Mouse (Mus musculus) heart, postnatal 14 days (tissue): ENCODE measurements around the gene Pgc. TPM values are rescaled to one million over a fixed set of nuclear protein-coding genes. Genes with fewer than 3 reads are reported as not detected.

Experiments used
- DNase-seq, 2 experiments: peaks; one replicate each; pipeline ENCODE4 v3.0.0; 2021 to 2022
- intact Hi-C: fragments of 180-260 bp; cut with DNase I; formaldehyde crosslinking; loops from one replicate; pipeline ENCODE4 v1.15.1; 2025
- long read RNA-seq, 2 experiments: library from polyadenylated mRNA; stranded (forward); transcript quantifications; one replicate each; pipeline ENCODE4 v2.0.0; 2021
- total RNA-seq, 2 experiments: library from RNA; stranded (reverse); gene quantifications; 2 replicates each; pipeline ENCODE4 v1.2.3; 2021

The Pgc gene
- total RNA-seq, result not detected
- long read RNA-seq, experiment 1, result 0 reads
- long read RNA-seq, experiment 2, partial matches to known transcripts, result 2 of 2 reads
- long read RNA-seq, experiment 2, other reads (novel, unspliced or antisense), result 0 of 2 reads

- intact Hi-C loops, result no loop called here
- no peak for DNase-seq
Observed at GRCm38 (mm10) chr17:47726566-47726965, at the start of gene Pgc. Gene Pgc, plus strand, starts transcription at chr17:47726842.

- intact Hi-C loops, result loop anchor here (5.0 kb wide), 2 partner anchors 46 to 166 kb away; partner anchors contain the start of gene Usp49
- no peak for DNase-seq
Observed at GRCm38 (mm10) chr17:47678238-47678637, 48.4 kb upstream of the Pgc start.

DNA sequence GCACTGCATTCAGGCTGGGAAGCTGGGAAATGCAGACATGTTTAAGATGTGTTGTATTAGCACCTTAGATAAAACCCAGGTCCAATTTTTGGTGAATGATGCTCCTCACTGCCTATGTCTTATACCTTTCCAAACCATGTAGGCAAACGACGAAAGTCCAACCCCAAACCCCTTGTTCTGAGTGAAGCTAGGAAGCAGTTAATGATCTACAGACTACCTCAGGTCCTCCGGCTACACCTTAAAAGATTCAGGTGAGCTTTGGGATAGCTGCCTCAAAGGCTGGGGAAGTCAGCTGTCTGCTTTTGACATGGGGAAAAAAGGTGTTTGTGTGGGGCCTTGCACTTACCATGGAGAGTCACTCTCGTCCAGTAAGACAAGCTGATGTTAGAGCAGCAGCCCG, 47.9 kb upstream of the Pgc start:
- no peak for DNase-seq
- intact Hi-C loops, result loop anchor here (5.0 kb wide), 2 partner anchors 46 to 166 kb away; partner anchors contain the start of gene Usp49

- intact Hi-C loops, result no loop called here
- no peak for DNase-seq
Observed at GRCm38 (mm10) chr17:47682836-47683235, 43.8 kb upstream of the Pgc start.

- peak; percentile 94 to 97 for DNase-seq
- intact Hi-C loops, result loop anchor here (5.0 kb wide), 1 partner anchor 215 kb away; no protein-coding TSS in a partner anchor
Observed at GRCm38 (mm10) chr17:47687409-47688343, 39.0 kb upstream of the Pgc start.

DNA sequence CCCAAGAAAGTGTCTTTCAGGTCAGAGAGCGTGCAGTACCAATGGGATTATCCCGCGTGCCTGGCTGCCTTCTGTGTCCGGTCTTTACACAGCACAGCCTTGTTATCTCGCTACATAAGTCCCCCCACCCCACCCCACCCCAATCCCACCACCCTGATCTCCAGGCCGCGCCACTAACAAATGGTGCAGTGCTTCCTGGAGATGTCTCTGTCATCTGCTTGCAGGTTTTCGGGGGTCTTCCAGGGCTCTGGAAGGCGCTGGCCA, 38.4 kb upstream of the Pgc start, which contains the start of gene Tomm6:
Gene Tomm6 (minus strand): TSS at position 43 of the 264 bp plus-strand sequence.
- no peak for DNase-seq
- intact Hi-C loops, result loop anchor here (5.0 kb wide), 1 partner anchor 216 kb away; no protein-coding TSS in a partner anchor

DNA sequence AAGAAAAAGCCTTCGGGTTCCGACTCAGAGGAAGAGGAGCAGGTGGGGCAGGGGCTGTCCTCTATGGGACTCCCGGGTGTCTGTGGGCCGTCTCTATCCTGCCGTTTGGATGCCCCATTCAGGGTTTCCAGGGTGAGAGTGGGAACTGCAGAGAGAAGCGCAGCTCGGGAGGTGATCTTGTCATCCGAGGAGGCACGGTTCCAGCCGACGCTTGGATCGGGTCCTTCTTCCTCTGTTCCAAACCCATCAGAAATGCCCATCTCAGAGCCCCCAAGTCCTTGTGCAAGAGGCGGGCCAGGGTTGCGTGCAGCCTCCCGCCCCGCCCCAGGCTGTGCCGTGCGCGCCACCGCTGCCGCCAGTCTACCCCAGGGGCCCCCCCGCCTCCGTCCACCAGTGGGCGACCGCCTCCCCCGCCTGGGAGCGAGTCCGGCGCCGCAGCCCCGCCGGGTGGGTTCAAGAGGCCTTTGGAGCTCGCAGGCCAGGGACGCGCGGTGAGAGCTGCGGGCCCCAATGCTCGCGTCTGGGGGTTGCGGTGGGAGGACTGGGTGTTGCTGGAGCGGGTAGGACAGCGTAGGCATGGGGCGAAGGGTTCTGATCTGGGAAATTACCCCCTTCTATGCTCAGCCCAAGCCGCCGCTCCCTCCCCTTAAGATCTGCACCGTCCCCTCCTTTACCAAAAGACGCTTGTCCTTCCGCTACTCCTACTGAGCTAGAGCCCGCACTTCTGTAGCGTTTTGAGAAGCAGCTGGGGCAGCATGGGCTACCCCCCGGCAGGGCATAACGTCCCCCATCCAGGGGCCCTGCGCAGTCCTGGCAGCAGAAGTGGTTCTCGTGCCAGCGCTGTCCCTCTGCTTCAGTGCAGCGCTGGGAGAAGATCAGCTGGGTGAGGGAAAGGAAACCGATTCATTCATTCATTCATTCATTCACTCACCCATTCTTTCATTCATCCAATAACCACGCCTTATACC, 37.8 kb upstream of the Pgc start, which contains the start of gene Frs3:
Gene Frs3 (plus strand): TSS at position 423 of the 968 bp plus-strand sequence.
- intact Hi-C loops, result loop anchor here (5.0 kb wide), 1 partner anchor 217 kb away; no protein-coding TSS in a partner anchor
- peak; percentile 74 to 78 for DNase-seq

GRCm38 (mm10) chr17:47689894-47690293, 36.7 kb upstream of the Pgc start:
- intact Hi-C loops, result loop anchor here (5.0 kb wide), 1 partner anchor 218 kb away; no protein-coding TSS in a partner anchor
- DNase-seq, result no peak

- intact Hi-C loops, result no loop called here
- no peak for DNase-seq
Observed at GRCm38 (mm10) chr17:47691650-47692049, 35.0 kb upstream of the Pgc start.

DNA sequence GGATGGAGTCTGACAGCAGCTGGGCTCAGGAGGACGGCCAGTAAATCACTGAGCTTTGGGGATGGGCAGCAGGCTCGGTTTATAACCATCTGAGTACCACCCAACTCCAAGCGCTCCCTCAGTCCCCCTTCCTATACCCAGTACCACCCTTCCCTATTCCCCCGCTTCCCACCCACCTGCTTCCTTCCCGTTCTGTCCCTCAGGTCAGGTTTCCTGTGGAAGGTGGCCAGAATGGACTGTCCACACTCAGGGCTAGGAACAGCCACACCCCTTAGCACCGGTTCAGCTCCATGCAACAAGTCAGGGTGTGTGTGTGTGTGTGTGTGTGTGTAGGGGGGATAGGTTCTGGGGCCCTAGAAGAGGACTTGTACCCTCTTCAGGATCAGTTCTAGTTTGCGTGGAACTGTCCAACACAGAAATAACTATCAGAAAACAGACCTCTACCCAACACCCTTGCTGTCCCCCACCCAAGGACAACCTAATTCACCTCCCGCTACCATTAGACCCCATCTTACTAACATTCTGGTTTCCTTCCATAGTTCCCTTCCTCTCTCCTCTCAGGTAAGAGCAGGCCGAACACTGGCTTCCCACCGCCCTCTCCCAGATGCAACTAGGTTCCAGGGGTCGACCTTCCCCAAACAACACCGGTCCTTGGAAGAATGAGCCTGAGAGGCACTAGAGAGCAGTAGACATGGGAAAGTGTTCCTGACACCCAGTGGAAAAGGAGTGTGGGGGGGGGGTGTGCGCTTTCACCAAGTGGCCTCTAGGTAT, 32.8 kb upstream of the Pgc start:
- DNase-seq, result peak; percentile 24 to 42
- intact Hi-C loops, result no loop called here

DNA sequence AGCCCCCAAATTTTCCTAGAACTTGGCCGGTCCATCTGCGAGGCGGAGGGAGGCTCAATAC, 32.4 kb upstream of the Pgc start, which contains the start of gene Gm21981:
Gene Gm21981 (minus strand): TSS at position 14 of the 61 bp plus-strand sequence.
- intact Hi-C loops, result no loop called here
- DNase-seq, result no peak

DNA sequence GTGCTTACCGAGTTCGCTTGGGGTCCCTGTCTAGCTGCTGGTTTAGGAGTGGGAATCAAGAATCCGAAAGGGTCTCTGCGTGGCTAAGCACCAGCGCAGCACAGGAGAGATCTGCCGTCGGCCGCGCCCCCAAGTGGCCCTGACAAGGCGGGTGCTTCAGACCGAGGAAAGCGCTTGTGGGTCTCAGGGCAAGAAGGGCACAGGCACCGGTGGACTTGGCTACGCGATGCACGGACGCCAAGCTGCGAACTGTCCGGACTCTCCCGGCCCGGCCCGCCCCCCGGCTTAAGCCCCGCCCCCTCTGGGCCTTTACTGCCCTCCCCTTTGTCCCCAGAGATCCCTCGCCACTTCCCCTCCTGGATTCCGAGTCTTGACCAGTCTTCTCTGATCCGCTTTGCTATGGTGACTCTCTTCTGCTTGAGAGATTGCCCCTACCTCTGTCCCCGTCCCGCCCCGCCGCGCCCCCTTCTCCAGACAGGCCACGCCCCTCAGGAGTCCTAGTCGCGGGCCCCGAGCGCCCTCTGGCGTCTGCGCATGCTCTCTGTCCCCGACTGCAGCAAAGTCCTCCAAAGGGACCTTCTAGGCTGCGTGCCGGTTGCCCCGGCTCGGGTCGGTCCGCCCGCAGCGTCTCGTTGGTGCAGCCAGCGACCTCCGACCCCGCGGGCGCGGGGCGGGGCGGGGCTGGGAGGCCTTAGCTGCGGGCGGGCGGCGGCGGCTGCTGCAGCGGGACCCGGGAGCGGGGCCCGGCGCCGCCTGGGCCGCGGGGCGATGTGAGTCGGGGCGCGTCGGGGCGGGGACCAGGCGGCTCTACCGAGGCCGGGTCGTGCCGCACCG, 31.9 kb upstream of the Pgc start, which contains the start of gene Prickle4:
Gene Prickle4 (minus strand): TSS at position 234 of the 834 bp plus-strand sequence.
- DNase-seq, result peak; percentile 99
- intact Hi-C loops, result no loop called here

- intact Hi-C loops, result no loop called here
- no peak for DNase-seq
Observed at GRCm38 (mm10) chr17:47695337-47695710, 31.3 kb upstream of the Pgc start.

DNA sequence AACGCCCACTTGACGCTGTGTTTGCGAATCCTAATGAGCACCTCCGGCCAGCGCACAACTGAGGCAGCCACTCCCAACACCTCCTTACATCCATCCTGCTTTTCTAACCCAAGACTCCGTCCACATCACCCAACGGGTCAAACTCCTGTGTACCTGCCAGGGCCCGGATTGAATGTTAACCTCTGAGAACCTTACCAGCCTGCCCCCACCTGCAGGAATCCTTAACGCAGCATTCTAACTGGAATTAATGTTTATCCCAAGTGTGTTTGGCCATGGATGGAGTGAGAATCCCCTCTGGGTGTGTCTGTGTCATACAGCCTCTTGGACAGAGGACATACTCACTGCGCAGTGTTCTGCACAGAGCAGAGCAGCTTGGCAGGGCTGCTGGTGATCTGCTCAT, 28.5 kb upstream of the Pgc start:
- intact Hi-C loops, result no loop called here
- no peak for DNase-seq

GRCm38 (mm10) chr17:47699055-47699454, 27.6 kb upstream of the Pgc start:
- no peak for DNase-seq
- intact Hi-C loops, result no loop called here

- intact Hi-C loops, result no loop called here
- no peak for DNase-seq
Observed at GRCm38 (mm10) chr17:47701793-47702192, 24.8 kb upstream of the Pgc start.

- intact Hi-C loops, result no loop called here
- DNase-seq, result no peak
Observed at GRCm38 (mm10) chr17:47702548-47703345, 23.9 kb upstream of the Pgc start.

DNA sequence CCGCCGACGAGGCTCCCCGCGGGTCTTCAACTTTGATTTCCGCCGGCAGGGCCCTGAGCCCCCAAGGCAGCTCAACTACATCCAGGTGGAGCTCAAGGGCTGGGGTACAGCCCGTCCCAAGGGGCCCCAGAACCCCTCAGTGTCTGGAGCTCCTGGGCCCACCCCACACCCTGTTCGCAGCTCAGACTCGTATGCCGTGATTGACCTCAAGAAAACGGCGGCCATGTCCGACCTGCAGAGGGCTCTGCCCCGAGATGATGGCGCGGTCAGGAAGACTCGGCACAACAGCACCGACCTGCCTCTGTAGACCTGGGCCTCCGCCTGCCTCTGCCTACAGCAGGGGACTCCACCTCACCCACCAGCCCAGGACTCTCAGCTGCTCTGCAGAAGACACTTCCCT, 23.1 kb upstream of the Pgc start:
- no peak for DNase-seq
- intact Hi-C loops, result no loop called here

GRCm38 (mm10) chr17:47704692-47705091, 21.9 kb upstream of the Pgc start:
- no peak for DNase-seq
- intact Hi-C loops, result no loop called here
